Mouse (Mus musculus) layer of hippocampus, postnatal 25 days (tissue): ENCODE data around the gene Bhlhe41. TPM values are rescaled to one million over a fixed set of nuclear protein-coding genes. Genes with fewer than 3 reads are reported as not detected.
A peak's percentile ranks its signal among the peaks of the same experiment; 100 is the strongest.

ENCODE experiments used
- DNase-seq, 2 experiments: peaks; one replicate each; pipeline ENCODE4 v3.0.0; 2022; ENCODE audit warnings: mixed read lengths in 2 of 2, low spot score in 1 of 2; ENCODE audit errors: extremely low spot score in 1 of 2
- total RNA-seq, 2 experiments: library from RNA; stranded (reverse); gene quantifications; 2 replicates each; pipeline ENCODE4 v1.2.3; 2021

The Bhlhe41 gene
- total RNA-seq, 2 experiments from 2014 or later = 37.2 to 39.9 TPM

DNA sequence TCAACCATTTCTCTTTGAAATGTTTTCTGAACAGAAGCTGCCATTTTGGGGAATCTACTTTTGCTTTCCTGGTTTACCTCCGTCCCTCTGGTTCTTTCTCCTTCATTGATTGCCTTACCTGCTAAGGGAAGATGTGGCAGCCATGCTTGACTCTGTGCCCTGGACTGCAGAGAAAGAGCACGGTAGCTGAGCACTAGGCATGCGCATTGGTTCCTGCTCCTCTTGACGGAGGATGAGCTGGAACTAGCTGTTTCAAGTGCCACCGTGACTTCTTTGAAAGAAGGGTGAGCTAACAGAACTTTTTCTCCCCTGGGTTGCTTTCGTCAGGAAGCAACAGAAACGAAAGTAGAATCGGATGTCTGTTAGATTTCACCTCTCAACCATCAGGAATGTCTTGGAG is 17.7 kb downstream of the Bhlhe41 start:
- no peak for DNase-seq

DNA sequence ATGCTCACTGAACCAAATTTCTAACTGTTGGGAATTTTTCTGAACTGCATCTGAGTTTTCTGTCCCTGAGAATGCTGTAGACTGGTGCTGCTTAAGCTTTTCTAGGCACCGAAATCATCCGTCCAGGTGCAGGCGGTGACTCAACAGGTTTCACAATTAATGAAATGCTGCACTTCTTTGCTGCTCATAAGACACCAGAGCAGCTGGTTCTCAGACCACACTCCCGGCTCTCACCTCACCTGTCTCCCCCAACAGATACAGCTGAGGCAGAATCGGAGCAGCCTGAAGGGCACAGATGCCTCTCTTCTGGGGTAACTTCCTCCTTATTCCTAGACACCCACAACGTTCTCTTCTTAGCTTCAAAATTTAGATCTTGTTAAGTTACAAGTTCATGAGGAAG is 18.4 kb downstream of the Bhlhe41 start:
- no peak for DNase-seq

DNA sequence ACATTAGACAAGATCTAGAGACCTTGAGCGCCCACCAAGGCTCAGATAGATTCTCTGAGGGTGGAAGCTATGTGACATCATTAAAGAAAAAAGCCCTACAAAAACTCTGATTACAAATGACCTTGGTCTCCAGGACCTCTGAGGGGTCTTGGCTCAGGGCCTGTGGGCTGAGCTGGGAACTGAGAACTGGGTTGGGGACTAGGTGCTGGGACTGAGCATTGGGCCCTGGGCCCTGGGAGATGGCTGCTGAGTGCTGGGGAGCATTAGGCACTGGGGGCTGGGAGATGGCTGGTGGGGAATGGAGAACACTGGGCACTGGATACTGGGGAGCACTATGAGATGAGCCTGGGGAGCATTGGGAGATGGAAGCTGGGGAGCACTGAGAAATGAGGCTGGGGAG is 19.3 kb downstream of the Bhlhe41 start:
- DNase-seq = no peak

- DNase-seq = no peak
Measured at GRCm38 (mm10) chr6:145845611-145846010, 19.7 kb downstream of the Bhlhe41 start.

GRCm38 (mm10) chr6:145835359-145835758 is 30.0 kb downstream of the Bhlhe41 start:
- DNase-seq = no peak

- no peak for DNase-seq
Measured at GRCm38 (mm10) chr6:145832927-145833326, 32.4 kb downstream of the Bhlhe41 start.

DNA sequence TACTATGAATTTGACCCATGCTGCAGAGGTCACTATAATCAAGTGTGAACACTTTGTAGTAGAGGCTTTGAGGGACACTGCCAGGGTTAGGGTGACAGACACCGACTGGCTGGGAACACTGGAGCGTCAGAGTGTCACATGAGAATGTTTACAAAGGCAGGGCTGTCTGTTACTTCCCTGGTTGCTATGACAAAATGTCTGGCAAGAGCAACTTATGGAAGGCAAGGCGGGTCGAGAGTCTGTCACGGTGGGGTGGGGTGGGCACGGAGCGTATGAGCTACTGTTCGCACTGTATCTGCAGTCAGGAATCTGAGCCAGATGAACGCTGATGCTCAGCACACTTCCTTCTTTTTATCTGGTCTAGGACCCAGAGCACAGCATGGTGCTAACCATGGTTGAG is 34.7 kb downstream of the Bhlhe41 start:
- no peak for DNase-seq

DNA sequence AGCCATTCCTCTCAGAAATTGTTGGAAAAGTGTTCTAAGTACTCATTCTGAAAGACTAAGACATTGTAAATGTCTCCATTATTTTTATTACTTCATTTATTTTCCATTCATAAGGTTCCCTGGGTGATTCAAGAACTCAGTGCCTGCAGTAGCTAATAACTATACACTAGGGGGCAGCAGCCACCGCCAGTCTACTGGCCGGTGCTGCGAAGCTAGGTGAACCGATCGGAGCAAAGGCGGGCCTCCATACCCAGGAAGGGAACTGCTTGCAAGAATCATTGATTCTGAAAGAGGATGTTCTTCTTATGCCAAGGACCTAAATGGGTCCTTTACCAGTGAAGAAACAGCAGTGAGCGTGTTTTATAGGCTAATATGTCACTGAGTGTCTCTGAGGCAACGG is 35.2 kb downstream of the Bhlhe41 start:
- DNase-seq = peak; percentile 52 to 60

DNA sequence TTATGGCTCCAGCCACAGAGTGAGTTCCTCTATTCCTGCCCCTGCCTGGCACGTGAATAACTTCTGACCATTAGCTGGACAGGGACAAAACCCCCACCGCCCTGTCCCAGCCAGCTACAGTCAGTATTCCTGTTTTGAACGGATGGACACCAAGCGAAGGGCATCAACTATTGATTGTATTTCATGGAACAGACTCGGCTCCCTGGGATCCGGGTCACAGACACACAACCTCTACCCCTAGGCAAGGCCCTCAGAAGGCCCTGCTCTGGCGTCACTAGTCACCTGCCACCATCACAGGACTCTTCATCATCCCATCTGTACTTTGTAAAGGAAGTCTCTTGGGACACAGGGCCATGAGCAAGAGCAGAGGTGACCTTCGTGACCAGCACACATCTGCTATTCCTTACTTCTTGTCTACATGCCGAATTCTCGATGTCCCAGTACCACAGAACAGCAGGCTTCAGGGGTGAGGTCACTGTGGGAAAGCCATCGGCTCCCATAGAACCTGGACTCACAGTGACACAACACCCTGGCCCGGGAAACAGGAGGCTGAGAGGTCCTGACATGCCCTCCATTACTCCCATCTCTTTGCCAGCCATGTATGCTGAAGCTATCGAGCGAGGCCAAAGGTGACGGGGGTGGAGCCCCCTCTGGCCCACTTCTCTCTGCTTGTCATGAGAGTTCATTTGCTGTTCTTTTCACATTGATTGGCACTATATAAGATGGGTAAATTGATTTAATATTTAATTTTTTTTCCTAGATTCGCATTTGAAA is 36.1 kb downstream of the Bhlhe41 start:
- DNase-seq = no peak

- no peak for DNase-seq
Measured at GRCm38 (mm10) chr6:145826305-145826704, 39.1 kb downstream of the Bhlhe41 start.

DNA sequence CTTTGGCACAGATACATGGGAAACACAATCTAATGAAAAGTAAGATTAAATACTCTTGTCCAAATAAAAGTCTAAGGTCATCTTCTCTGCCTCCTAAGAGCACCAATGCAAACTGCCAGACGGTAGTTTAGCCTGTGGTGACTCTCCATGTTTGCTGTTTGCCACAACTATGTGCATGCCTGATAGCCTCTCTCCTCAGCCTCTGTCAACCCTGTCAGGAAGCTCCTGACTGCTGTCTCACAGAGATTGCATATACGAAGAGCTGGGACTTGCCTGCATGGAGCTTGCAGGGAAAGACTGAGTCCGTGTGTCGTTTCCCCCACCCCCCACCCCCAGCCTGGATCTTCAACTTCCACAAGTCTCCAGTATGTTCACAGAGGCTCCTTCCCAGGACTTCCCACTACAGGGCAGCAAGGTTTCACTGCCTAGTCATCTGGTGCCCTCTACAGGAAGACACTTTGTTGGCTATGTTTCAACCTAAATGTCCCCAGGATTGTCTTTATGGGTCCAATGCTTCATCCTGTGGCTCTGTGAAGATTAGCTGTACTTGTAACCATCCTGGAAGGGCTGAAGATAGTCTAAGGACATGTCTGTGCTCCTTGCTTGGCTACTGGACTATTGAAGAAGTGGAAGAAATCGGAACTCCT is 41.6 kb downstream of the Bhlhe41 start:
- no peak for DNase-seq

GRCm38 (mm10) chr6:145823103-145823502 is 42.3 kb downstream of the Bhlhe41 start:
- DNase-seq = no peak

GRCm38 (mm10) chr6:145822218-145822617 is 43.1 kb downstream of the Bhlhe41 start:
- DNase-seq = no peak

DNA sequence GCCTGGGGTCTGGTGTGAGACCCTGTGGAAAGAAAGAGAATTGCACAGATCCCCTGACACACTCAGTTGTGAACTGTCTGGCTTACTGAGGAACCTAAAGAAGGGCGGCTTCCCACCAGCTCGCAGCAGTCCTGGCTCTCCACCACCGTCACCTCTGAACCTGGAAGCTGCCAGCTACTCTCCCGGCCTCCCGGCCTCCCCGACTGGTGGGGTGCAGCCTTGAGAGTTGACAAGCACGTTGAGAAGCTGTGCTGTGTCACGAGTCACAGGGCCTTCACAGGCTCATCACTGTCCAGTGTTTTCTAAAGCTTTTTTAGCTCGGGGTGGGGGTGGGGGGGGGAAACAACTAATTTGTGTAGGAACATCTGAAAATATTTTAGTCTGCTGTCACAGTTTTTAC is 46.2 kb downstream of the Bhlhe41 start:
- DNase-seq = no peak

DNA sequence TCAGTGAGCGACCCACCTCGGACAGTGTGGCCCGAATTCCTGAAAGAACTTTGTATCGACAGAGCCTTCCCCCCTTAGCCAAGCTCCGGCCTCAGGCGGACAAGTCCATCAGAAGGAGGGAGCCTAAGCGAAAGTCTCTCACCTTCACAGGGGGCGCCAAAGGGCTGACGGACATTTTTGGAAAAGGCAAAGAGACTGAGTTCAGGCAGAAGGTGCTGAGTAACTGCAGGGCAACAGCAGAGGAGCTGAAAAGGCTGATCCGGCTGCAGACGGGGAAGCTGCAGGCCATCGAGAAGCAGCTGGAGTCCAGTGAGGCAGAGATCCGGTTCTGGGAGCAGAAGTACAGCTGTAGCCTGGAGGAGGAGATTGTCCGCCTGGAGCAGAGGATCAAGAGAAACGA is 50.2 kb downstream of the Bhlhe41 start:
- DNase-seq = no peak

DNA sequence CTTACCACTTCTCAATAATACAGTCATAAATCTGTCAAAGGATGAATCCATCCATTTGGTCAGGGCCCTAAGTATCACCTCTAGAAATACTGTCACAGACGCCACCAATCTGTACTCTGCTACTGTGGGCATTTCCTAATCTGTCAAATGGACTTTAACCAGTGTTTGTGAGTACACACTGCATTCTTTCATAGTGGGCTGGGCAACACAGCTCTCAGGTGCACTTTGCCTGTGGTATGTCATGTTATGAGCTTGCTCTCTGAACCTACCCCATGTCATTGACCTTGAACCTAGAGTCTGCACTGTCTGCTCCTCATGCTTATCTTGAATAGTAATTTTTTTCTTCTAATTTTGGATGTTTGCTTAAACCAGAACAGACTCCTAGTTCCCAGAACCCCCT is 54.2 kb downstream of the Bhlhe41 start:
- DNase-seq = no peak

DNA sequence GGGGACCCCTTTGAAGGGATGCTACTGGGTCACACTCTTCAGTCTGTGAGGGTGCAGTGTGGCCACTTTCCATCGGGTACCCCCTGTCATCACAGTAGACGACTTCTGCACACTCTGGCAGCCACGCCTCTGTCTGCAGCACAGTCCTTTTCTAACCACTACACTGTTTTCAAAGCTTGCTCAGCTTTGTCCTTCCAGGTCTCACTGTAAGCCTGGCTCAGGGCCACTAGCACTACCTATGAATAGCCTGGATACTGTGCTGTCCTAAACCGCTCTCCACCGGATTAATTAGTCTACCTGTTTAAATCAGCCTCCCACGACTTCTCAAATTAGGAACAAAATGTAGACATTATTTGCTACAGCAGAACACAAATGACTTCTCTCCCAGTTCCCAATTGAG is 55.3 kb downstream of the Bhlhe41 start:
- DNase-seq = no peak

DNA sequence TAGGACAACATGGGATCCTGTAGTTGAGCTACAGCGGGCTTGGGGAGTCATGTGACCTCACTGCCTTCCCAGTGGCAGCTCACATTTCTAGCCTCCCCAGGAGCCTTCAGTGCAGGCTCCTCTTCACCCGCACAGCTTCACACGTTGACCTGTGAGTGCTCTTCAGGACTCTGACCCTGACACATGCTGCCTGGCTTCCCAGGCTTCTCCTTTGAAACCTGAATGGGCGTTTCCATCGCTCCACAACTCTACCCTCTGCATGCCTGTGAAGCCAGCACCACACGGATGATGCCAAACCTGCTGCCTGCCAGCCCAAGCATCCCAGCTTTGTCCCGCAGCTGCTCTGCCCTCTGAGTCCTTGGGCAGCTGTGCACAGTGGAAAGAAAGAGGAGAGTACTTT is 55.8 kb downstream of the Bhlhe41 start:
- DNase-seq = no peak
